Mouse (Mus musculus) hindbrain, embryonic 15.5 days (tissue): ENCODE data around the gene Irak1bp1. TPM values are rescaled to one million over a fixed set of nuclear protein-coding genes. Genes with fewer than 3 reads are reported as not detected.

Source experiments
- ATAC-seq: fragments of 200-750 bp; cut with Nextera tagmentation; 2 replicates; pipeline ENCODE4 v1.8.0; 2017; ENCODE audit warnings: low read depth, moderate number of reproducible peaks, moderate TSS enrichment; ENCODE audit not compliant: low FRiP score
- H3K27ac ChIP-seq: fragments of 300-500 bp; sonication (generic); replicated peaks from 2 replicates; pipeline ENCODE4 v1.5.1; 2015; ENCODE audit warnings: mild to moderate bottlenecking, inconsistent platforms
- H3K27me3 ChIP-seq: fragments of 300-500 bp; sonication (generic); 2 replicates; pipeline ENCODE4 v1.6.1; 2015; ENCODE audit warnings: control low read depth, inconsistent platforms
- H3K36me3 ChIP-seq: fragments of 300-500 bp; sonication (generic); 2 replicates; pipeline ENCODE4 v1.6.1; 2015; ENCODE audit warnings: control low read depth, inconsistent platforms
- H3K4me1 ChIP-seq: fragments of 300-500 bp; sonication (generic); replicated peaks from 2 replicates; pipeline ENCODE4 v1.6.1; 2015; ENCODE audit warnings: control low read depth, inconsistent platforms
- H3K4me2 ChIP-seq: fragments of 300-500 bp; sonication (generic); 2 replicates; pipeline ENCODE4 v1.6.1; 2015; ENCODE audit warnings: moderate library complexity, mild to moderate bottlenecking, inconsistent platforms
- H3K4me3 ChIP-seq: fragments of 300-500 bp; sonication (generic); 2 replicates; pipeline ENCODE4 v1.5.1; 2015; ENCODE audit warnings: mild to moderate bottlenecking, inconsistent platforms
- H3K9ac ChIP-seq: fragments of 300-500 bp; sonication (generic); 2 replicates; pipeline ENCODE4 v1.6.1; 2015; ENCODE audit warnings: inconsistent platforms
- H3K9me3 ChIP-seq: fragments of 300-500 bp; sonication (generic); 2 replicates; pipeline ENCODE4 v1.6.1; 2016; ENCODE audit warnings: control low read depth, inconsistent platforms
- polyA plus RNA-seq: library from polyadenylated mRNA; unstranded; fragments of >200 nt; fragmentation: Nextera tagmentation; extraction: Ambion mirVana; gene quantifications from 2 replicates; pipeline ENCODE4 v1.2.1, GENCODE M21; 2015

Gene Irak1bp1
- polyA plus RNA-seq, 1 experiment from 2014 or later, result 35.8 TPM

- Histone ChIP-seq H3K27me3 (no peaks in the 10 kb centered on the region), H3K27ac (no peak overlapping the region), H3K4me1 (no peaks in the 10 kb centered on the region), H3K9ac (no peak overlapping the region), H3K9me3 (no peaks in the 10 kb centered on the region), H3K4me2 (no peak overlapping the region), H3K36me3 (peaks cover 56% of the 10 kb centered on the region), H3K4me3 (no peak overlapping the region)
- ATAC-seq, result no peak
Observed at GRCm38 (mm10) chr9:82888645-82889044, 59.3 kb downstream of the Irak1bp1 start.

Other genes with a start within 250 kb of the Irak1bp1 start
- gene Phip, start 146.0 kb downstream of the Irak1bp1 start, polyA plus RNA-seq, result 78.7 and 83.7 TPM in 2 replicates